Mouse (Mus musculus) heart, embryonic 12.5 days (tissue): ENCODE data around the gene Zfp963. TPM values are rescaled to one million over a fixed set of nuclear protein-coding genes. Genes with fewer than 3 reads are reported as not detected.

Experiments used
- ATAC-seq: fragments of 200-750 bp; cut with Nextera tagmentation; 2 replicates; pipeline ENCODE4 v1.8.0; 2017; ENCODE audit warnings: moderate TSS enrichment, moderate library complexity; ENCODE audit not compliant: insufficient number of reproducible peaks, low FRiP score
- H3K27ac ChIP-seq: fragments of 300-500 bp; sonication (generic); 2 replicates; pipeline ENCODE4 v1.5.1; 2016; ENCODE audit warnings: mild to moderate bottlenecking, moderate library complexity; ENCODE audit not compliant: poor library complexity, severe bottlenecking
- H3K27me3 ChIP-seq: fragments of 300-500 bp; sonication (generic); replicated peaks from 2 replicates; pipeline ENCODE4 v1.6.1; 2016; ENCODE audit warnings: mild to moderate bottlenecking, moderate library complexity
- H3K36me3 ChIP-seq: fragments of 300-500 bp; sonication (generic); 2 replicates; pipeline ENCODE4 v1.6.1; 2016; ENCODE audit warnings: mild to moderate bottlenecking, moderate library complexity
- H3K4me1 ChIP-seq: fragments of 300-500 bp; sonication (generic); replicated peaks from 2 replicates; pipeline ENCODE4 v1.6.1; 2016; ENCODE audit warnings: mild to moderate bottlenecking
- H3K4me2 ChIP-seq: fragments of 300-500 bp; sonication (generic); 2 replicates; pipeline ENCODE4 v1.6.1; 2016; ENCODE audit warnings: mild to moderate bottlenecking, moderate library complexity
- H3K4me3 ChIP-seq: fragments of 300-500 bp; sonication (generic); 2 replicates; pipeline ENCODE4 v1.5.1; 2016; ENCODE audit warnings: mild to moderate bottlenecking
- H3K9ac ChIP-seq: fragments of 300-500 bp; sonication (generic); 2 replicates; pipeline ENCODE4 v1.6.1; 2016; ENCODE audit warnings: mild to moderate bottlenecking, moderate library complexity
- H3K9me3 ChIP-seq: fragments of 300-500 bp; sonication (generic); replicated peaks from 2 replicates; pipeline ENCODE4 v1.6.1; 2016; ENCODE audit warnings: mild to moderate bottlenecking, moderate library complexity
- WGBS: fragments of 180-500 bp; shearing (Covaris S2); methylation state at CpG from one replicate; pipeline ENCODE4 v1.1.7; 2016; 5-methylcytosine and 5-hydroxymethylcytosine counted together
- polyA plus RNA-seq: library from polyadenylated mRNA; unstranded; fragments of >200 nt; fragmentation: Nextera tagmentation; extraction: Ambion mirVana; gene quantifications from 2 replicates; pipeline ENCODE4 v1.2.1, GENCODE M21; 2016

Gene Zfp963
- 2.9 and 3.3 TPM in 2 replicates for polyA plus RNA-seq

- peak; percentile 99 for ATAC-seq
- Histone ChIP-seq H3K9me3 (no peaks in the 10 kb centered on the region), H3K9ac (peak within 1 kb of the TSS; percentile 92), H3K27ac (peak within 1 kb of the TSS; percentile 99), H3K4me2 (peak within 1 kb of the TSS; percentile 55), H3K27me3 (no peaks in the 10 kb centered on the region), H3K4me3 (peak within 1 kb of the TSS; percentile 68), H3K36me3 (peaks cover 10% of the 10 kb centered on the region; the same call in 1 of the 2 replicates), H3K4me1 (peaks cover 3% of the 10 kb centered on the region)
- 3% methylated on average over 48 of the region's 48 CpGs for WGBS
These were observed at the start of gene Zfp963 for GRCm38 (mm10) chr8:69749544-69750454. TSS of gene Zfp963 (minus strand) at chr8:69749970.

- WGBS = 90% methylated on average over 8 of the region's 8 CpGs
- Histone ChIP-seq H3K4me3 (no peak overlapping the region), H3K4me1 (no peaks in the 10 kb centered on the region), H3K27me3 (no peaks in the 10 kb centered on the region), H3K9ac (no peak overlapping the region), H3K27ac (no peak overlapping the region), H3K36me3 (peaks cover 98% of the 10 kb centered on the region), H3K9me3 (no peaks in the 10 kb centered on the region), H3K4me2 (no peak overlapping the region)
- ATAC-seq = no peak
These were observed 49.5 kb upstream of the Zfp963 start for GRCm38 (mm10) chr8:69799261-69799660.

GRCm38 (mm10) chr8:69797661-69798060 lies 47.9 kb upstream of the Zfp963 start:
- no peak overlapping the region for H3K9ac ChIP-seq
- no peak overlapping the region for H3K4me2 ChIP-seq
- H3K27me3 ChIP-seq = no peaks in the 10 kb centered on the region
- no peak for ATAC-seq
- H3K9me3 ChIP-seq = no peaks in the 10 kb centered on the region
- WGBS = 89% methylated on average over 10 of the region's 10 CpGs
- no peak overlapping the region for H3K4me3 ChIP-seq
- peaks cover 90% of the 10 kb centered on the region for H3K36me3 ChIP-seq
- no peak overlapping the region for H3K27ac ChIP-seq
- peaks cover 6% of the 10 kb centered on the region for H3K4me1 ChIP-seq

GRCm38 (mm10) chr8:69796721-69797345 lies 47.1 kb upstream of the Zfp963 start:
- no peak overlapping the region for H3K9ac ChIP-seq
- ATAC-seq = no peak
- H3K27me3 ChIP-seq = no peaks in the 10 kb centered on the region
- no peak overlapping the region for H3K4me2 ChIP-seq
- H3K36me3 ChIP-seq = peaks cover 82% of the 10 kb centered on the region
- no peak overlapping the region for H3K27ac ChIP-seq
- H3K4me1 ChIP-seq = peaks cover 14% of the 10 kb centered on the region
- no peaks in the 10 kb centered on the region for H3K9me3 ChIP-seq
- no peak overlapping the region for H3K4me3 ChIP-seq
- WGBS = 94% methylated on average over 16 of the region's 16 CpGs

- H3K36me3 ChIP-seq = peaks cover 65% of the 10 kb centered on the region
- no peak overlapping the region for H3K27ac ChIP-seq
- H3K4me3 ChIP-seq = no peak overlapping the region
- H3K9ac ChIP-seq = no peak overlapping the region
- no peaks in the 10 kb centered on the region for H3K9me3 ChIP-seq
- WGBS = 95% methylated on average over 6 of the region's 6 CpGs
- ATAC-seq = no peak
- H3K4me2 ChIP-seq = no peak overlapping the region
- H3K4me1 ChIP-seq = peaks cover 17% of the 10 kb centered on the region
- H3K27me3 ChIP-seq = no peaks in the 10 kb centered on the region
These were observed 45.1 kb upstream of the Zfp963 start for GRCm38 (mm10) chr8:69794901-69795300.

- Histone ChIP-seq H3K4me1 (peaks cover 21% of the 10 kb centered on the region), H3K27me3 (no peaks in the 10 kb centered on the region), H3K4me2 (no peak overlapping the region), H3K4me3 (no peak overlapping the region), H3K27ac (no peak overlapping the region), H3K36me3 (peaks cover 57% of the 10 kb centered on the region), H3K9ac (no peak overlapping the region), H3K9me3 (no peaks in the 10 kb centered on the region)
- ATAC-seq = no peak
- WGBS = 90% methylated on average over 3 of the region's 3 CpGs
These were observed 44.3 kb upstream of the Zfp963 start for GRCm38 (mm10) chr8:69794096-69794495.

- Histone ChIP-seq H3K4me1 (peaks cover 21% of the 10 kb centered on the region), H3K27me3 (no peaks in the 10 kb centered on the region), H3K36me3 (peaks cover 52% of the 10 kb centered on the region), H3K4me3 (no peak overlapping the region), H3K27ac (no peak overlapping the region), H3K9ac (no peak overlapping the region), H3K9me3 (no peaks in the 10 kb centered on the region), H3K4me2 (no peak overlapping the region)
- WGBS = 92% methylated on average over 4 of the region's 4 CpGs
- ATAC-seq = no peak
These were observed 43.9 kb upstream of the Zfp963 start for GRCm38 (mm10) chr8:69793666-69794065.

- H3K4me2 ChIP-seq = peak overlapping the region; percentile 86
- H3K4me3 ChIP-seq = peak overlapping the region; percentile 86
- peak overlapping the region; percentile 83; the same call in 1 of the 2 replicates for H3K27ac ChIP-seq
- no peaks in the 10 kb centered on the region for H3K27me3 ChIP-seq
- H3K9ac ChIP-seq = peak overlapping the region; percentile 97
- whole genome bisulfite sequencing = under 1% methylated on average over 48 of the region's 48 CpGs
- ATAC-seq = peak; percentile 69
- peaks cover 21% of the 10 kb centered on the region for H3K4me1 ChIP-seq
- H3K9me3 ChIP-seq = no peaks in the 10 kb centered on the region
- peaks cover 31% of the 10 kb centered on the region for H3K36me3 ChIP-seq
These were observed 41.8 kb upstream of the Zfp963 start for GRCm38 (mm10) chr8:69791415-69792068.

GRCm38 (mm10) chr8:69790773-69791367 lies 41.1 kb upstream of the Zfp963 start, which contains the start of the genes Atp13a1 and Zfp866:
TSS of gene Atp13a1 (plus strand) at chr8:69791163.
TSS of gene Zfp866 (minus strand) at chr8:69791178.
- WGBS = under 1% methylated on average over 38 of the region's 38 CpGs
- Histone ChIP-seq H3K27ac (peak within 1 kb of the TSS; percentile 83), H3K4me3 (peak within 1 kb of the TSS; percentile 86), H3K4me2 (peak within 1 kb of the TSS; percentile 86), H3K36me3 (peaks cover 24% of the 10 kb centered on the region), H3K9ac (peak within 1 kb of the TSS; percentile 97), H3K9me3 (no peaks in the 10 kb centered on the region), H3K27me3 (no peaks in the 10 kb centered on the region), H3K4me1 (peaks cover 21% of the 10 kb centered on the region)
- peak; percentile 92 for ATAC-seq

GRCm38 (mm10) chr8:69790364-69790763 lies 40.6 kb upstream of the Zfp963 start:
- Histone ChIP-seq H3K4me1 (peaks cover 21% of the 10 kb centered on the region), H3K27me3 (no peaks in the 10 kb centered on the region), H3K4me2 (peak overlapping the region; percentile 86), H3K9me3 (no peaks in the 10 kb centered on the region), H3K36me3 (peaks cover 20% of the 10 kb centered on the region), H3K9ac (peak overlapping the region; percentile 97), H3K27ac (peak overlapping the region; percentile 83), H3K4me3 (peak overlapping the region; percentile 86)
- ATAC-seq = no peak
- WGBS = 26% methylated on average over 11 of the region's 11 CpGs
